Mouse (Mus musculus) limb, embryonic 10.5 days (tissue): ENCODE results near the gene Guca2b. TPM values are rescaled to one million over a fixed set of nuclear protein-coding genes. Genes with fewer than 3 reads are reported as not detected.

ENCODE experiments used
- DNase-seq: peaks from one replicate; pipeline ENCODE4 v3.0.0-alpha.2; 2017; ENCODE audit warnings: low spot score
- H3K27ac ChIP-seq: fragments of 300-500 bp; sonication (generic); 2 replicates; pipeline ENCODE4 v1.5.1; 2016; ENCODE audit warnings: mild to moderate bottlenecking
- H3K27me3 ChIP-seq: fragments of 300-500 bp; sonication (generic); 2 replicates; pipeline ENCODE4 v1.6.1; 2016; ENCODE audit warnings: low read depth, mild to moderate bottlenecking; ENCODE audit not compliant: poor library complexity, severe bottlenecking
- H3K36me3 ChIP-seq: fragments of 300-500 bp; sonication (generic); 2 replicates; pipeline ENCODE4 v1.6.1; 2016; ENCODE audit warnings: mild to moderate bottlenecking, moderate library complexity
- H3K4me1 ChIP-seq: fragments of 300-500 bp; sonication (generic); 2 replicates; pipeline ENCODE4 v1.6.1; 2016
- H3K4me3 ChIP-seq: fragments of 300-500 bp; sonication (generic); 2 replicates; pipeline ENCODE4 v1.5.1; 2016; ENCODE audit warnings: mild to moderate bottlenecking, moderate library complexity
- H3K9me3 ChIP-seq: fragments of 300-500 bp; sonication (generic); replicated peaks from 2 replicates; pipeline ENCODE4 v1.6.1; 2016; ENCODE audit warnings: mild to moderate bottlenecking
- WGBS: fragments of 180-500 bp; shearing (Covaris S2); methylation state at CpG from one replicate; pipeline ENCODE4 v1.1.7; 2016; 5-methylcytosine and 5-hydroxymethylcytosine counted together
- polyA plus RNA-seq: library from polyadenylated mRNA; unstranded; fragments of >200 nt; fragmentation: Nextera tagmentation; extraction: Ambion mirVana; gene quantifications from 2 replicates; pipeline ENCODE4 v1.2.1, GENCODE M21; 2016

The Guca2b gene
- not detected in 2 replicates for polyA plus RNA-seq

DNA sequence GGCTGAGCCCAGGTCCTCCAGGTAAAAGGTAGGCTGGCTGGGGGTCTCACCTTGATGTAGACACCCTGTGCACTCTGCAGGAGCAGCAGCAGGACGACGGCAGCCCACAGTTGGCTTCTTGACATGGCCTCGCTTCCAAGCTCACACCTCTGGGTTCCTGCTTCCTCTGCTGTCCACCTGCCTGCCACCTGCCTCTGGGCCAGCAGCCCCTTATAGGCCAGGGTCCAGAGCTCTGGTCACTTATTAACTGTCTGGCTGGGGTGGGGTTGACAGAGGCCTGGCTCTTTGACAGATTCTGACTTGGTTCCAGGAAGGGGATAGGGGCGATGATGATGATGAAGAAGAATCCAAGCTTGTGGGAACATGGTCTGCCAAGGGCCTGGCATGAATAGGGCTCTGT is at the start of gene Guca2b:
TSS of gene Guca2b (minus strand) at position 224 of the 400 bp plus-strand sequence.
- Histone ChIP-seq H3K4me3 (no peak within 1 kb of the TSS), H3K27me3 (no peaks in the 10 kb centered on the region), H3K9me3 (no peaks in the 10 kb centered on the region), H3K27ac (no peak within 1 kb of the TSS), H3K4me1 (no peaks in the 10 kb centered on the region), H3K36me3 (no peaks in the 10 kb centered on the region)
- DNase-seq: no peak
- 90% methylated on average over 4 of the region's 4 CpGs for WGBS

DNA sequence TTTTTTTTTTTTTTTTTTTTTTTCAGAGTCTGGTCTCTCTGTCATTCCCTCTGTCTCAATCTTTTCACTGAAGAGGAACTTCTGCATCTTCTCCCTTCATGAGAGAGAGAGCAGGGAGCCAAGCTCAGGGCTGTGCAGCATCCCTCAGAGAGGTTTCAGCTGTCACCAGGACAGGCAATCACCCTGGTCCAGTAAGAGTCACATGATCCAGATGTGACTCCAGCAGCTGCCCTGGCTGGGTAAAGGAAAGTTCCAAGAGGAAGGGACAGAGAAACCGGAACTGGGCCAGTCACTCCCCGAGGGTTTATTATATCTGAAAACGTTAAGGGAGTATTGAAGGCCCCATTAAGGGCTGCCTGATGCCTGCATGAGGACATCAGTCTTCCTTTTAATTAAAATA is 49.0 kb upstream of the Guca2b start:
- no peak for DNase-seq
- Histone ChIP-seq H3K27ac (no peak overlapping the region), H3K4me1 (peaks cover 8% of the 10 kb centered on the region; the same call in 1 of the 2 replicates), H3K9me3 (no peaks in the 10 kb centered on the region), H3K4me3 (no peak overlapping the region), H3K36me3 (no peaks in the 10 kb centered on the region), H3K27me3 (no peaks in the 10 kb centered on the region)
- WGBS: 34% methylated on average over 3 of the region's 3 CpGs

DNA sequence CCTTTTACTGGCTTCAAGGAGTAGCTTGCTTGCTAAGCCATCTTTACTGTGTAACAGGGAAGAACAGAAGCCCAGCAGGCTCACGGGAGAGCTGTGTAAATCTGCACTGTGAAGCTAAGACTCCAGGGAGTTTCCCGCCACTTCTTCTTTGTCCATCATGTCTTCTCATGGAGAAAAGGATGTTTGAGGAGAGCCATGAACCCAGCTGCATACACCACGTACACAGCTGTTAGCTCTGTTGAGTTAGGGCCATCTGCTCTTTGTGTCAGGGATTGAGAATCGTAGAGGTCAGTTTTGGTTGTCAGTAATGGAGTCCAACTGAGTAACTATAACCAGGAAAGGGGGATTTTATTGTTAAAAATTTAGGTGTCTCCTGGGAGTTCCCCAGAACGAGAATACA is 48.6 kb upstream of the Guca2b start:
- H3K4me1 ChIP-seq: peaks cover 13% of the 10 kb centered on the region
- H3K9me3 ChIP-seq: no peaks in the 10 kb centered on the region
- no peak for DNase-seq
- H3K36me3 ChIP-seq: no peaks in the 10 kb centered on the region
- no peaks in the 10 kb centered on the region for H3K27me3 ChIP-seq
- H3K4me3 ChIP-seq: no peak overlapping the region
- WGBS: 78% methylated on average over 5 of the region's 5 CpGs
- no peak overlapping the region for H3K27ac ChIP-seq

DNA sequence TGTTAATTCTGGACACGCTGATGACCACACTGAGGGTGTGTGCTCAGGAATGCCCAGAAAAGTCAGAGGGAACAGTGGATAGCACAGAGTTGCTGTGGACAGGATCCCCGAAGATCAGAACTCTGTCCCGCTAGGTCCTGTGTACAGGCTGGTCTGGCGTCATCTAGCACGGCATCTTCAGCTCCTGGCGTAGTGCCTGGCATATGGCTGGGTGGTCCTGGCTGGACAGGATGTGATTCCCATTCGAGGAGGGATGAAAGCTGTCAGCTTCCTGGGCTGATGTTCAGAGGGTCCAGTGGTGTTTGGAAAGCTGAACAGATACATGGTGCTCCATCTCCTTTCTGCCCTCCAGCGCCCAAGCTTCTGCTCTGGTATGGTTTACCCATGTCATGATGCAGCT is 45.2 kb upstream of the Guca2b start:
- no peak overlapping the region for H3K27ac ChIP-seq
- no peak overlapping the region for H3K4me3 ChIP-seq
- H3K4me1 ChIP-seq: peaks cover 21% of the 10 kb centered on the region
- 92% methylated on average over 8 of the region's 8 CpGs for whole genome bisulfite sequencing
- H3K27me3 ChIP-seq: no peaks in the 10 kb centered on the region
- H3K9me3 ChIP-seq: no peaks in the 10 kb centered on the region
- no peak for DNase-seq
- no peaks in the 10 kb centered on the region for H3K36me3 ChIP-seq

DNA sequence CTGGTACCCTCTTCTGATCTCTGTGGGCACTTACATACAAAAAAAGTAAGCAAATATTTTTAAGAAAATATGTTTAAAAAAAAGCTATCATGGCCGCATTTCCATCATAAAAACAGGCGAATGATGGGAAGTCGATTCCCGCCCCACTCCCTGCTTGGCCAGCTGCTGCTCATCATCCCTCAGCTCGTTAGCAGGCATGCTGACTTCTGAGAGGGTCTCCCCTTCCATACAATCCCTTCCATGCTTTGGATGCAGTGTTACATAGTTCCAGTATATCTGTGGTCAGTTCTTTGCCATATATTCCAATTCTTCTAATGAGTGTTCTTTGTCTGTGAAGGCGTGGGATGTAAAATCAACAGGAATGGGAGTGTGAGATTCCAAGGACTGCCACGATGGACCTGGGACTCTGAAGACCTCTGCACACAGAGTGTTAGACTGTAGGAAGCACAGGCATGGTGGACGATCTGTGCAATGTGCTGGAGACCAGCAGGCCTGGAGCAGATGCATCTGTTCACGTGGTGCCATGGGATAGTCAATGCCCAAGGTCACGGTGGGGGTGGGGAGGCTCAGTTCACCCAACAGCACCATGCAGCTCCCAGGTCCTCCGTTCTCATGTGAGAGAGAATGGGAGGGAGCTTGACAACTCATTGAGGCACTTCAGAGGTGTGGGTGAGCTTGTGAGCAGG is 42.7 kb upstream of the Guca2b start:
- Histone ChIP-seq H3K27ac (no peak overlapping the region), H3K4me1 (peaks cover 13% of the 10 kb centered on the region), H3K9me3 (no peaks in the 10 kb centered on the region), H3K27me3 (no peaks in the 10 kb centered on the region), H3K4me3 (no peak overlapping the region), H3K36me3 (no peaks in the 10 kb centered on the region)
- DNase-seq: no peak
- 89% methylated on average over 11 of the region's 11 CpGs for WGBS

DNA sequence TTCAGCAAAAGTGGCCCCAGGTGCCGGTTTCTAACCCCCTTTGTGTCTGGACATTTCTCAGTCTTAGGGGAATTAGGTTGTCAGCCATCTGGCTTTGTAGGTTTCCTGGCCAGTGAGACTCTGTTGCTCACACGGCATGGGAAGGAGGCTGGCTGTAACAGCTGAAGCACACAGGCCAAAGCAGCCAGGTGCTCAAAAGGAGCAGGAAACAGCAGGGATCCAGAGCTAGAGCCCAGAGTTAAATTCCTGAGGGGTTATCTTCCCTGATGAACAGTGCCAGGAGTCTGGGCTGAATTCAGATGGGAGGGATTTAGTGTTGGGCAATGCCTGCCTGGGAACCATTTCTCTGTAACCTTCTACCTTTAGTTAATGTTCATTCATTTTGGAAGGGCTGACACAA is 39.6 kb upstream of the Guca2b start:
- WGBS: 53% methylated on average over 2 of the region's 2 CpGs
- Histone ChIP-seq H3K27me3 (no peaks in the 10 kb centered on the region), H3K4me3 (no peak overlapping the region), H3K9me3 (no peaks in the 10 kb centered on the region), H3K27ac (no peak overlapping the region), H3K4me1 (peaks cover 13% of the 10 kb centered on the region), H3K36me3 (no peaks in the 10 kb centered on the region)
- no peak for DNase-seq

DNA sequence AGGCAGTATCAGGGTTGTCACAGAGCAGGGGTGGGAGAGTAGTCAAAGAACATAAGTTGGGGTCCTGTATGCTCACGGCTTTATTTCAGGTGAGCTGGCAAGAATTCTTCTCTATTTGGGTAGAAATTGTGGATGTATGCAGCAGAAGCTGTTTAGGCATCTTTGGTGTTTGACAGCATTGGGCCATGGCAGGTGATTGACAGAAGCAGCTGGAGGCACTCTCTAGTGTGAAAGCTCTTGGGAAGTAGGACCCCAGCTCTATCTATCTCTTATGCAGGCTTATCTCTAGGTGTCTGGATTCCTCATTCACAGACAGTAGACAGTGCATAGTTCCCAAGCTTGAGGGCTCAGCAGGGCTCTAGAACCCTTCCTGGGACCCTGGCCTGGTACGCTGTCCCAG is 27.0 kb upstream of the Guca2b start:
- Histone ChIP-seq H3K27me3 (no peaks in the 10 kb centered on the region), H3K4me3 (no peak overlapping the region), H3K9me3 (no peaks in the 10 kb centered on the region), H3K36me3 (no peaks in the 10 kb centered on the region), H3K4me1 (peaks cover 8% of the 10 kb centered on the region; the same call in 1 of the 2 replicates), H3K27ac (no peak overlapping the region)
- 91% methylated on average over 2 of the region's 2 CpGs for WGBS
- no peak for DNase-seq

DNA sequence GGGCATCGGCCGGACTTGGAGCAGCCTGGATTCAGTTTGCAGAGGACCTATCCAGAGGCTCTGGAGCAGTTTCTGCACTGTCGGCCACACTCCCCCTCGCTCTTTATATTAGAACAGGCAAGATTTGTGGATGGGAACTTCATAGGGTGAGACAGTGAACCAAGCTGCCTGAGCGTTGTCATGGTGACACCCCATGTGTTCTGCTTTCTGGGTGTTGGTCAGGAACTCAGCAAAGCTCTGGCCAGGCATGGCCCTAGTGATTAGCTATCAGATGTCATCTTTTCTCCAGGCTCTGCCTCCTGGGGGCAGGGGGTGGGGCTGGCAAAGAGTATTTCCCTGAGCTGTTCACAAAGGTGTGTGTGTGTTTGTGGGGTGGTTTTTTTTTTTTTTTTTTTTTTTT is 23.8 kb upstream of the Guca2b start:
- no peak for DNase-seq
- H3K36me3 ChIP-seq: no peaks in the 10 kb centered on the region
- H3K4me3 ChIP-seq: no peak overlapping the region
- no peaks in the 10 kb centered on the region for H3K27me3 ChIP-seq
- H3K27ac ChIP-seq: no peak overlapping the region
- peaks cover 6% of the 10 kb centered on the region; the same call in 1 of the 2 replicates for H3K4me1 ChIP-seq
- H3K9me3 ChIP-seq: no peaks in the 10 kb centered on the region
- WGBS: 73% methylated on average over 5 of the region's 5 CpGs

DNA sequence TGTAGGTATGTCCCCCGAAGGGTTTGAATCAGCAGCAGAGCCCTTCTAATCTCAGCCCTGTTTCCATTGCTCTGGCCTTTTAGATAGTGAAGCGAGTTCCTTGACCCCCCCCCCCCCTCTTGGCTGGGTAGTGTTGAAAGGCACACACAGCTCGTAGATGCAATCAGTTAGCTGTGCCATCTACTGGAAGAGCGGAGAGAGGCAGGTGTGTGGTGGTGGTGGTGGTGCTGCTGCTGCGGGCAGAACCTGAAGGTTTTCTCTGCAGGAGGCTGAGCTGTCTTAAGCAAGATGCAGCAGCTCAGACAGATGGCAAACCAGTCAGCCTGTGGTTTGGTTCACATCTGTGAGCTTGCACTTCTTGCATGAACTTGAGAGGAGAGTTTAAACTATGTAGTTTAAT is 13.9 kb upstream of the Guca2b start:
- no peak for DNase-seq
- Histone ChIP-seq H3K36me3 (no peaks in the 10 kb centered on the region), H3K4me1 (no peaks in the 10 kb centered on the region), H3K27ac (no peak overlapping the region), H3K9me3 (no peaks in the 10 kb centered on the region), H3K4me3 (no peak overlapping the region), H3K27me3 (no peaks in the 10 kb centered on the region)
- WGBS: 44% methylated on average over 5 of the region's 5 CpGs

DNA sequence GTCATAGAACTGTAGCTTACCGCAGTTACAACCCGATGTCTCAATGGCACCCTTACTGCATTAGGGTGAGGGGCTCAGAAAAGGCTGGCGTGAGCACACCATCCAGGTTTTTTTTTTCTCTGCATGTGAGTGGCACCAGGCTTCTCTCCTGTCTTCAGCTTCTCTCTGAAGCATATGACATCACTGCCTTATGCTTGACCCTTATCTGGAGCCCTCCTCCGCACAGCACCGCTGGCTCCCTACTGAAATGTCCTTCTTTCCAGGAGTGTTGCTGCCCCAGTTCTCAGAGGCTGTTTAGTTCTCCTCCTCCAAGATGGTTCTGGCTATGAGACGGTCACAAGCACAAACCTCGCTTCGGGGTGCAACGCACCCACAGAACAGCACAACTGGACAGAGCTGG is 12.4 kb upstream of the Guca2b start:
- no peaks in the 10 kb centered on the region for H3K27me3 ChIP-seq
- 93% methylated on average over 9 of the region's 9 CpGs for WGBS
- H3K27ac ChIP-seq: no peak overlapping the region

DNA sequence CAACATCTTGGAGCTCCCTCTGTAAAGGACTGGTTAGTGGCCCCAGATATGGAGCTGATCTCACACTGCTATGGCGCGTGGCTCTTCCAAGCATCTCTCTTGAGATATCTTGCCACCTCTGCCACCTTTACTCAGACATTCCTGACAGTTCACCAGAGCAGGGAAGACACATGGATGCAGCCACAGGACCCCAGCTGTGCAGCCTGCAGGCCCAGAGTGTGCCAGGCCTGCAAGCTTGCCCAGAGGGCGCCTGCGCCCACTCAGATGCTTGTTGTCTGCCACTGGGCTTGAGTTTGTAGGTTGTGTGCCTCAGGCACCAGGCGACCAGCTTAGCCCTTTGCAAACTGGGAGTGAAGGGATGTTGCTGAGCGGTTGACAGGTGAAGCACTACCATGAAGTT is 12.0 kb upstream of the Guca2b start:
- no peaks in the 10 kb centered on the region for H3K36me3 ChIP-seq
- H3K4me3 ChIP-seq: no peak overlapping the region
- no peak overlapping the region for H3K27ac ChIP-seq
- no peaks in the 10 kb centered on the region for H3K9me3 ChIP-seq
- DNase-seq: no peak
- WGBS: 86% methylated on average over 6 of the region's 6 CpGs
- no peaks in the 10 kb centered on the region for H3K27me3 ChIP-seq
- no peaks in the 10 kb centered on the region for H3K4me1 ChIP-seq

More for the DNA sequence above, 12.4 kb upstream of the Guca2b start:
- H3K4me1 ChIP-seq: no peaks in the 10 kb centered on the region
- no peaks in the 10 kb centered on the region for H3K9me3 ChIP-seq
- H3K36me3 ChIP-seq: no peaks in the 10 kb centered on the region
- DNase-seq: no peak
- H3K4me3 ChIP-seq: no peak overlapping the region

DNA sequence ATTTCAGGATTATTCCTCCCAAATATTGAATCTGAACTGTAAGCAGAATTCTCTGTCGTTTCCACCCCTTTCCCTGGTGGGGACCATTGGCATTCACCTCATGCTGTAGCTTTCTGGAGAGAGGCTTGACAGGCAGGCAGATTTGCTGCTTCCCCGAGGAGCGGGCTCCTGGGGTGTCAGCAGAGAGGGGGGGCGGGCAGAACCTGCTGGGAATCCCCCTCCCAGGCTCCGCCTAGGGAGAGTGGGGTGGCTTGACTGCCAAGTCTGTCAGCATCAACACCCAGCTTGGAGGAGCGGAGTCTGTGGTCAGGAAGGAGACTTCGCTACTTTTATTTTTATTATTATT is 11.4 kb upstream of the Guca2b start:
- 57% methylated on average over 7 of the region's 7 CpGs for WGBS
- Histone ChIP-seq H3K27ac (no peak overlapping the region), H3K9me3 (no peaks in the 10 kb centered on the region), H3K27me3 (no peaks in the 10 kb centered on the region), H3K4me3 (no peak overlapping the region), H3K36me3 (no peaks in the 10 kb centered on the region), H3K4me1 (no peaks in the 10 kb centered on the region)
- DNase-seq: no peak

DNA sequence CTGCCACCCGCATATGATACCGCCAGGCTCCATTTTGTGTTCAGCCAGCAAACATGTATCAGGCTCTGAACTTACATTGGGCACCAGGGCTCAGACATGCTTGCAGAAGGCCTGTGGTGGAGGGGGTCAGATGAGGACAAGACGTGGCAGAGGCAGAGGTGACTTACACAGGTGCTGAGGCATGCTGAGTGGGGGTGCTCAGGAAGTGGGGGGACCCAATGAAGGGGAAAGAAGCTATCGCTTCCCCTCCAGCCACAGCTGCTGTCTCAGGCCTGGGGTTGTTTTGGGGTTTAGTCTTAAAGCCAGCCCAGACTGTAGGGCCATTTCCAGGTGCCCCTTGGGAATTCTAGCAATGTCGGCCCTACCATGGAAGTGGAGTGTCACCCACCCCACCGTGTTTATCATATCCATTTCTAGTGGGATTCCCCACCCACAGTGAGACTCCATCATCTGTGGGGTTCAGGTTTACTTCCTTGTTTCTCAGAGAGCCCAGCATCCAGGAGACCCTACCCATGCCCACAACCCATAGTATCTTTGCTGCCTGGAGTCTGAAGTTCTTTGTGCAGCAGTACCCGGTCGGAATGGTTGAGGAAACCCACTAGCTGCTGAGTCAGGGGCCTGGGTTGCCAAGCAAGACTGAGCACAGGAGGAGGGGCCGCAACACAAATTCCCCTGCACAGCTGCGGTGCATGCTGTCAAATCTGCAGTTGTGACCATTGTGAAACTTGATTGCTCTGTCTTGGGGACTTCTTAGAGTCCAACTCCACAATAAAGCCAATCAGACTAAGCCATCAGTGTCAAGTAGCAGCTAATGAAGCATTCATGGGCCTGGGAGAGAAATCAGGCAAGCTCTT is 10.8 kb upstream of the Guca2b start:
- DNase-seq: no peak
- H3K27ac ChIP-seq: no peak overlapping the region
- H3K9me3 ChIP-seq: no peaks in the 10 kb centered on the region
- H3K4me3 ChIP-seq: no peak overlapping the region
- 81% methylated on average over 10 of the region's 10 CpGs for WGBS
- no peaks in the 10 kb centered on the region for H3K36me3 ChIP-seq
- H3K27me3 ChIP-seq: no peaks in the 10 kb centered on the region
- H3K4me1 ChIP-seq: no peaks in the 10 kb centered on the region
